ENCODE assay signal across 8 mouse cellular contexts in genomic region chr8:121273195-121273594, GRCm38 (mm10).
DNase-seq lines count a peak whose midpoint lies in the region; ATAC-seq lines count a peak whose summit lies in the region.

No protein-coding gene starts in this region.

- peaks cover 35% of the 10 kb centered on the region; the same call in 1 of the 2 replicates for H3K27me3 ChIP-seq in embryonic facial prominence, embryonic 13.5 days
- 0 out of 2 replicates have a peak, but pooled peaks cover 14% of the 10 kb centered on the region for H3K27me3 ChIP-seq in limb, embryonic 13.5 days

- no peak overlapping the region for H3K27ac ChIP-seq in embryonic facial prominence, embryonic 13.5 days
- no peak overlapping the region for H3K27ac ChIP-seq in limb, embryonic 13.5 days

- H3K9ac ChIP-seq in embryonic facial prominence, embryonic 13.5 days = no peak overlapping the region
- H3K9ac ChIP-seq in limb, embryonic 13.5 days = no peak overlapping the region

- no peaks in the 10 kb centered on the region for H3K36me3 ChIP-seq in embryonic facial prominence, embryonic 13.5 days
- H3K36me3 ChIP-seq in limb, embryonic 13.5 days = no peaks in the 10 kb centered on the region

- no peak for ATAC-seq in embryonic facial prominence, embryonic 13.5 days (ENCODE audit: insufficient number of reproducible peaks, insufficient read depth, low FRiP score, low TSS enrichment, low read depth)
- peak; percentile 26; the same call in 1 of the 2 replicates for ATAC-seq in limb, embryonic 13.5 days (ENCODE audit: low FRiP score, low read depth)

- peak overlapping the region; percentile 30 for H3K4me2 ChIP-seq in embryonic facial prominence, embryonic 13.5 days
- H3K4me2 ChIP-seq in limb, embryonic 13.5 days (replicated peaks) = peak overlapping the region; percentile 44

- peaks cover 7% of the 10 kb centered on the region; the same call in 1 of the 2 replicates for H3K4me1 ChIP-seq in embryonic facial prominence, embryonic 13.5 days
- peaks cover 12% of the 10 kb centered on the region for H3K4me1 ChIP-seq in limb, embryonic 13.5 days

- H3K4me3 ChIP-seq in embryonic facial prominence, embryonic 13.5 days = peak overlapping the region; percentile 12; the same call in 1 of the 2 replicates
- H3K4me3 ChIP-seq in limb, embryonic 13.5 days = peak overlapping the region; percentile 20

- H3K9me3 ChIP-seq in embryonic facial prominence, embryonic 13.5 days = no peaks in the 10 kb centered on the region
- no peaks in the 10 kb centered on the region for H3K9me3 ChIP-seq in limb, embryonic 13.5 days

- WGBS in embryonic facial prominence, embryonic 13.5 days = 54% methylated on average over 14 of the region's 14 CpGs
- 52% methylated on average over 14 of the region's 14 CpGs for WGBS in limb, embryonic 13.5 days

- DNase-seq in layer of hippocampus, adult 11-12 months (ENCODE audit: low spot score) = peak; percentile 26
- no peak for DNase-seq in layer of hippocampus, postnatal 25 days (ENCODE audit: extremely low spot score in 1 of 2, low spot score in 1 of 2)
- DNase-seq in WW6 (ENCODE audit: low read depth, low spot score) = peak; percentile 50
- DNase-seq in ovary, adult 18-20 months (ENCODE audit: low spot score) = no peak
- no peak for DNase-seq in T-cell, adult 2 months (ENCODE audit: low spot score)
- DNase-seq in spleen, postnatal 14 days (ENCODE audit: low spot score in 2 of 2) = no peak

Comparison
In these comparisons a context has a peak if more than half of its experiments do, and no peak if none do; other contexts are left out.
1. DNase-seq: peak in layer of hippocampus, adult 11-12 months (single experiment) and WW6 (single experiment); none in layer of hippocampus, postnatal 25 days (0 of 2), ovary, adult 18-20 months (single experiment), T-cell, adult 2 months (single experiment) and spleen, postnatal 14 days (0 of 2).